Mouse (Mus musculus) splenic B cell, adult 2 months (primary cell): ENCODE measurements around the gene Prpf8.

Source experiments
- DNase-seq: peaks from one replicate; pipeline ENCODE4 v3.0.0-alpha.2; 2011; ENCODE audit warnings: low read depth, low spot score
- H3K27me3 ChIP-seq: 2 replicates; pipeline ENCODE4 v1.6.1; 2012; ENCODE audit warnings: mild to moderate bottlenecking, low read length, moderate library complexity, mixed read lengths; ENCODE audit not compliant: control insufficient read depth, poor library complexity, insufficient read depth, severe bottlenecking
- H3K36me3 ChIP-seq: 2 replicates; pipeline ENCODE4 v1.6.1; 2012; ENCODE audit warnings: mild to moderate bottlenecking, low read length, moderate library complexity, mixed read lengths; ENCODE audit not compliant: control insufficient read depth, poor library complexity, insufficient read depth, severe bottlenecking

Prpf8 gene

GRCm38 (mm10) chr11:75530845-75531373, 44.3 kb downstream of the Prpf8 start:
- Histone ChIP-seq H3K36me3 (no peaks in the 10 kb centered on the region), H3K27me3 (no peaks in the 10 kb centered on the region; the same call in 1 of the 2 replicates)
- DNase-seq: no peak

- Histone ChIP-seq H3K36me3 (no peaks in the 10 kb centered on the region), H3K27me3 (no peaks in the 10 kb centered on the region; the same call in 1 of the 2 replicates)
- DNase-seq: peak; percentile 86
Measured at GRCm38 (mm10) chr11:75531469-75532242, 45.0 kb downstream of the Prpf8 start, which contains the start of gene Slc43a2. Slc43a2 (plus strand) TSS chr11:75531694.

GRCm38 (mm10) chr11:75532340-75533277, 46.0 kb downstream of the Prpf8 start:
- Histone ChIP-seq H3K36me3 (0 out of 2 replicates have a peak, but pooled peaks cover 2% of the 10 kb centered on the region), H3K27me3 (no peaks in the 10 kb centered on the region; the same call in 1 of the 2 replicates)
- peak; percentile 82 for DNase-seq

DNA sequence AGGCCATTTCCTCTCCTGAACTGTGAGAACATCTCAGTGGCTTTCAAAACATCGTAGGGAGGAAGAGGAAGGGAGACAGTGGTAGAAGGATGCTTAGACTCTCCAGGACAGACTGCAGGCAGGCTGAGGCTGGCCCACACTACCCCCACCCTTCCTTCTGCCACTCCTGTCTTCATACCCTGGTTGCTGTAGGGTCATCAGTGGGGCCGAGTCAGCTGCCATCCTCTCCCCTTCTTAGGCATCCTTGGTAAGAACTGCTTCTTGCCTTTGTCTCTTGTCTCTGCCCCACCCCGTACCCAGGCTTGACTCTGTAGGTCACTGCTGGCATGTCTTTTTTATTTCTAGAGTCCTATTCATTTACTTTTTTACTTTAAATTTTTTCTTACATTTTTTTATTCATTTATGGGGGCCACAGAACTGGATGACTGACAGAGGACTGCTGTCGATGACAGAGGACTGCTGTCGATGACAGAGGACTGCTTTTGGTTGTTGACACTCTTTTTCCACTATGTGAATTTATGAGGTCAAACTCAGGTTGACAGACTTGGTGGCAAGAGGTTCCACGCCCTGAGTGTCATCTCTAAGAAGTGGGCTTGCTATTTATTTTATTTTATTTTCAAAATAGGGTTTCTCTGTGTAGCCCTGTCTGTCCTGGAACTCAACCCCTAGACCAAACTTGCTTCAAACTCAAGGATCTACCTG, 46.8 kb downstream of the Prpf8 start:
- DNase-seq: peak; percentile 46
- no peaks in the 10 kb centered on the region; the same call in 1 of the 2 replicates for H3K27me3 ChIP-seq
- 0 out of 2 replicates have a peak, but pooled peaks cover 2% of the 10 kb centered on the region for H3K36me3 ChIP-seq

- Histone ChIP-seq H3K27me3 (no peaks in the 10 kb centered on the region; the same call in 1 of the 2 replicates), H3K36me3 (0 out of 2 replicates have a peak, but pooled peaks cover 2% of the 10 kb centered on the region)
- DNase-seq: no peak
Measured at GRCm38 (mm10) chr11:75534286-75535033, 47.8 kb downstream of the Prpf8 start.

- Histone ChIP-seq H3K27me3 (no peaks in the 10 kb centered on the region), H3K36me3 (0 out of 2 replicates have a peak, but pooled peaks cover 2% of the 10 kb centered on the region)
- no peak for DNase-seq
Measured at GRCm38 (mm10) chr11:75535106-75535795, 48.6 kb downstream of the Prpf8 start.

DNA sequence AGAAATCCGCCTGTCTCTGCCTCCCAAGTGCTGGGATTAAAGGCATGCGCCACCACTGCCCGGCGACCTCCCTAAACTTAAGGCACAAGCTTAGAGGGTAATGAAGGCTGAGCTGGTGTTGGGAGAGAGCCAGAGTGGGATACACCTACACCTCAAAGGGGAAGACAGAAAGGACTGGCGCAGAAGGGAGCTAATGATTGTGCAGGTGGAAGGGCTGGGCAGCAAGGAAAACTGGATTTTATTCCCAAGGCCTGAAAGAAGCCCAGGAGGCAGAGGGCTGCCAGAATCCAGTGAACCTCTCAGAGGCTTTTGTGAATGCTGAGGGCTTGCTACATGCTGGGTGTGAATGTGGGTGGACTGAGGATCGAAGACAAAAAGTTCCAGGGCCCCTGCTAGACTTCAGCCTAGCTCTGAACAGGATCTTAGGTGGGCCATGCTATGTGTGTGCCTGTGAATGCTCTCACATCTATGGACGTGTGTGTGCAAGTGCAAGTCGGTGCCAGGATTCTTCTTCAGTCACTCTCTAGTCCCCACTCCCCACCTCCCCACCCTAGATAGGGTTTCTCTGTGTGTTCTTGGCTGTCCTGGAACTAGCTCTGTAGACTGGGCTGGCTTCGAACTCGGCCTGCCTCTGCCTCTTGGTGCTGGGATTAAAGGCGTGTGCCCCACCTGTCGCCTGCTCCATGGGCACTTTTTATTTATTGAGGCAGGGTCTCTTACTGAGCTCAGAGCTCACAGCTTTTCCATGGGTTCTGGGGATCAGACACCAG, 49.8 kb downstream of the Prpf8 start:
- Histone ChIP-seq H3K27me3 (no peaks in the 10 kb centered on the region), H3K36me3 (0 out of 2 replicates have a peak, but pooled peaks cover 2% of the 10 kb centered on the region)
- DNase-seq: no peak

GRCm38 (mm10) chr11:75537025-75537414, 50.4 kb downstream of the Prpf8 start:
- Histone ChIP-seq H3K27me3 (no peaks in the 10 kb centered on the region), H3K36me3 (0 out of 2 replicates have a peak, but pooled peaks cover 2% of the 10 kb centered on the region)
- no peak for DNase-seq

- Histone ChIP-seq H3K27me3 (no peaks in the 10 kb centered on the region), H3K36me3 (0 out of 2 replicates have a peak, but pooled peaks cover 2% of the 10 kb centered on the region)
- DNase-seq: no peak
Measured at GRCm38 (mm10) chr11:75537491-75538183, 51.0 kb downstream of the Prpf8 start.

GRCm38 (mm10) chr11:75538184-75538969, 51.8 kb downstream of the Prpf8 start:
- Histone ChIP-seq H3K36me3 (0 out of 2 replicates have a peak, but pooled peaks cover 2% of the 10 kb centered on the region), H3K27me3 (no peaks in the 10 kb centered on the region)
- no peak for DNase-seq

DNA sequence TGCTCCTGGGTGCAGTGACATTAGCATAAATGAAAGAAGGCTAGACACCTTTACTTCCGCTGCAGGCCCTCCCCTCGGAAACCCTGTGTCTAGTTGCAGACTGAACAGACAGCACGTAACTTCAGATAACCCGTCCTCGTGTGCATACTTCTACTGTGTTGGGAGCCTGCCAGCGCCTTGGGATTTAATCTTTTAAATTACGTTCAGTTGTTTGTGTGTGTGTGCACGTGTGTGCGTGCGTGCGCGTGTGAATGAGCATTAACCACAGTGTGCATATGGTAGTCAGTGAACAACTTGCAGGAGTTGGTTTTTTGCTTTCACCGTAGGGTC, 52.3 kb downstream of the Prpf8 start:
- Histone ChIP-seq H3K36me3 (0 out of 2 replicates have a peak, but pooled peaks cover 3% of the 10 kb centered on the region), H3K27me3 (no peaks in the 10 kb centered on the region)
- no peak for DNase-seq
